Mouse (Mus musculus) hindbrain, embryonic 12.5 days (tissue): ENCODE measurements around the gene Dcp1b. TPM values are rescaled to one million over a fixed set of nuclear protein-coding genes. Genes with fewer than 3 reads are reported as not detected.

ENCODE experiments used
- ATAC-seq: fragments of 200-750 bp; cut with Nextera tagmentation; 2 replicates; pipeline ENCODE4 v1.8.0; 2017; ENCODE audit warnings: moderate TSS enrichment; ENCODE audit not compliant: low FRiP score
- H3K27ac ChIP-seq: fragments of 300-500 bp; sonication (generic); 2 replicates; pipeline ENCODE4 v1.5.1; 2016; ENCODE audit warnings: mild to moderate bottlenecking
- H3K27me3 ChIP-seq: fragments of 300-500 bp; sonication (generic); 2 replicates; pipeline ENCODE4 v1.6.1; 2016; ENCODE audit warnings: mild to moderate bottlenecking
- H3K36me3 ChIP-seq: fragments of 300-500 bp; sonication (generic); 2 replicates; pipeline ENCODE4 v1.6.1; 2016; ENCODE audit warnings: mild to moderate bottlenecking
- H3K4me1 ChIP-seq: fragments of 300-500 bp; sonication (generic); 2 replicates; pipeline ENCODE4 v1.6.1; 2016
- H3K4me2 ChIP-seq: fragments of 300-500 bp; sonication (generic); replicated peaks from 2 replicates; pipeline ENCODE4 v1.6.1; 2016; ENCODE audit warnings: mild to moderate bottlenecking
- H3K4me3 ChIP-seq: fragments of 300-500 bp; sonication (generic); 2 replicates; pipeline ENCODE4 v1.5.1; 2016; ENCODE audit warnings: mild to moderate bottlenecking
- H3K9ac ChIP-seq: fragments of 300-500 bp; sonication (generic); 2 replicates; pipeline ENCODE4 v1.6.1; 2016; ENCODE audit warnings: mild to moderate bottlenecking, moderate library complexity
- H3K9me3 ChIP-seq: fragments of 300-500 bp; sonication (generic); replicated peaks from 2 replicates; pipeline ENCODE4 v1.6.1; 2016; ENCODE audit warnings: mild to moderate bottlenecking
- WGBS: fragments of 180-500 bp; shearing (Covaris S2); methylation state at CpG from one replicate; pipeline ENCODE4 v1.1.7; 2016; 5-methylcytosine and 5-hydroxymethylcytosine counted together
- polyA plus RNA-seq: library from polyadenylated mRNA; unstranded; fragments of >200 nt; fragmentation: Nextera tagmentation; extraction: Ambion mirVana; gene quantifications from 2 replicates; pipeline ENCODE4 v1.2.1, GENCODE M21; 2016

The Dcp1b gene
- 12.2 and 12.7 TPM in 2 replicates for polyA plus RNA-seq

- 0 out of 2 replicates have a peak, but pooled peaks cover 5% of the 10 kb centered on the region for H3K36me3 ChIP-seq
- peak within 1 kb of the TSS; percentile 66 for H3K4me2 ChIP-seq
- H3K9me3 ChIP-seq, result no peaks in the 10 kb centered on the region
- H3K27ac ChIP-seq, result peak within 1 kb of the TSS; percentile 93
- peak within 1 kb of the TSS; percentile 82 for H3K4me3 ChIP-seq
- H3K4me1 ChIP-seq, result peaks cover 18% of the 10 kb centered on the region
- H3K27me3 ChIP-seq, result no peaks in the 10 kb centered on the region
- H3K9ac ChIP-seq, result peak within 1 kb of the TSS; percentile 84
- WGBS, result under 1% methylated on average over 65 of the region's 65 CpGs
- peak; percentile 96 for ATAC-seq
Measured at GRCm38 (mm10) chr6:119175078-119175853, at the start of gene Dcp1b. Gene Dcp1b, plus strand, starts transcription at chr6:119175253.

- no peak overlapping the region for H3K4me2 ChIP-seq
- no peaks in the 10 kb centered on the region for H3K9me3 ChIP-seq
- H3K27ac ChIP-seq, result no peak overlapping the region
- 85% methylated on average over 3 of the region's 3 CpGs for WGBS
- no peaks in the 10 kb centered on the region for H3K27me3 ChIP-seq
- ATAC-seq, result no peak
- H3K9ac ChIP-seq, result no peak overlapping the region
- H3K4me1 ChIP-seq, result no peaks in the 10 kb centered on the region
- no peaks in the 10 kb centered on the region for H3K36me3 ChIP-seq
- H3K4me3 ChIP-seq, result no peak overlapping the region
Measured at GRCm38 (mm10) chr6:119126991-119127390, 48.1 kb upstream of the Dcp1b start.

DNA sequence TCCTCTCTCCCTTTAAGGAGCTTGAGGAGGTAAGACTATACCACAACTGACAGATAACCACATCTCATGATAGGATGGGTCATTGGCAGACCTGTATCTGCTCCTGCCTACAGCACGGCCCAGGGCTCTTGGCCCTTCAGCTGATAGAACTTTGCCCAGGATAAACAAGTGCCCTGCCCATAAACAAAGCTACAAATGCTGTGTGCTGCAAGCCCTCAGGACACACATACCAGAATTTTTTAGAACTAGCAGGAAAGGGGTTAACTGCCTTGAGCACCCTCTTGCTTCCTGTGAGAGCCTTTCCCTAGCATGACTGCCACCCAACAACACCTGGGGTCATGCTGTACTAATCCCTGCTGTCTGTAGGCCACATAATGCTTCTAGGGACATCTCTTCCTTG is 47.0 kb upstream of the Dcp1b start:
- H3K27ac ChIP-seq, result no peak overlapping the region
- no peaks in the 10 kb centered on the region for H3K9me3 ChIP-seq
- H3K4me2 ChIP-seq, result no peak overlapping the region
- no peak overlapping the region for H3K4me3 ChIP-seq
- H3K4me1 ChIP-seq, result no peaks in the 10 kb centered on the region
- H3K36me3 ChIP-seq, result no peaks in the 10 kb centered on the region
- no peaks in the 10 kb centered on the region for H3K27me3 ChIP-seq
- WGBS, result 73% methylated on average over 1 of the region's 1 CpGs
- no peak overlapping the region for H3K9ac ChIP-seq
- no peak for ATAC-seq

- Histone ChIP-seq H3K4me2 (no peak overlapping the region), H3K4me3 (no peak overlapping the region), H3K4me1 (no peaks in the 10 kb centered on the region), H3K27me3 (no peaks in the 10 kb centered on the region), H3K36me3 (no peaks in the 10 kb centered on the region), H3K9ac (no peak overlapping the region), H3K27ac (no peak overlapping the region), H3K9me3 (no peaks in the 10 kb centered on the region)
- 93% methylated on average over 8 of the region's 8 CpGs for WGBS
- no peak for ATAC-seq
Measured at GRCm38 (mm10) chr6:119128521-119128920, 46.5 kb upstream of the Dcp1b start.

DNA sequence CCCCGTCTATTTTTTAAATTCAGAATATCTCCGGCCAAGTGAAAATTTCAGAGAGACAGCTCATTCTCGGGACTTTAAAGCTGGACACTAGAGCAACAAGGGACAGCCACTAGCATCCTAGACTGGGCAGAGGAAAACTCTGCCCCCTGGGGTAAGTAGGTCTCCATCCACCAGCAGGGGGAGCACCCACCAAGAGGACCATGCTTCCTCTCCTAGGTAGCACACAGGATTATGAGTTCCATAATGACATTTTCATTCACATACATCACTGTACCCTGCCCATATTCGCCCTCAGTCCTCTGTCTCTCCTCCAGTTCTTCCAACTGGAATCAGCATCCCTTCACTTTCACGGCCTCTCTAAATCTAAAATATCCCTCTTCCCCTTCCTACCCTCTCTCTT is 45.4 kb upstream of the Dcp1b start:
- no peaks in the 10 kb centered on the region for H3K27me3 ChIP-seq
- ATAC-seq, result no peak
- H3K4me3 ChIP-seq, result no peak overlapping the region
- H3K36me3 ChIP-seq, result no peaks in the 10 kb centered on the region
- no peaks in the 10 kb centered on the region for H3K9me3 ChIP-seq
- no peak overlapping the region for H3K27ac ChIP-seq
- no peaks in the 10 kb centered on the region for H3K4me1 ChIP-seq
- no peak overlapping the region for H3K4me2 ChIP-seq
- 83% methylated on average over 5 of the region's 5 CpGs for WGBS
- H3K9ac ChIP-seq, result no peak overlapping the region

DNA sequence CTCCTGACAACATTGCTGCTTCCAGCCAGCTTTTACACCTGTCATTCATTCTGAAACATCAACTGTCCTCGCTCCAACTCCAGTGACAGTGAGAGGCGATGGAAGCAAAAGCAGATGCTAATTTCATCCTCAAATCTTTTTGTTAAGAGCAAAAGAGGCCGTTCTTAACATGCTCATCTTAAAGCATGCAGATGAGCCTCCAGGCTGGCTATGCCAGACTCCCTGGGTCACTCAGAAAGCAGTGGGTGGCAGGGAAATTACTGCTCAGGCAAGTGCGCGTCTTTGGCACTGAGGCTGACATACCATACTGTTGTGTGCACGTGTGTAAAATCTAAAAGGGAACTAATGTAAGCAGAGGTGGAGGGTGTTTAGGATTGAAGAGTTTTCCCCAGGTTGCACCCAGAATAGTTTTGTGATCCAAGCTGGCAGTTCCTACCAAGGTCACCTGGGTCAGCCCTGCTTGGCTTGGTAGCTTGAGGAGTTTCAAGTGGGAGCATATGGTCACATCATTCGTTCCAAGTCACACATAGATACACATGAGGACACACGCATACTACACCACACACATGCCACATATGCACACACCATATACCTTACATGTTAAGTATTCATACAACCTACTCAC is 42.8 kb upstream of the Dcp1b start:
- Histone ChIP-seq H3K9me3 (no peaks in the 10 kb centered on the region), H3K27me3 (no peaks in the 10 kb centered on the region), H3K4me3 (no peak overlapping the region), H3K36me3 (no peaks in the 10 kb centered on the region), H3K9ac (no peak overlapping the region), H3K4me1 (no peaks in the 10 kb centered on the region), H3K27ac (no peak overlapping the region), H3K4me2 (no peak overlapping the region)
- no peak for ATAC-seq
- 81% methylated on average over 8 of the region's 8 CpGs for WGBS

DNA sequence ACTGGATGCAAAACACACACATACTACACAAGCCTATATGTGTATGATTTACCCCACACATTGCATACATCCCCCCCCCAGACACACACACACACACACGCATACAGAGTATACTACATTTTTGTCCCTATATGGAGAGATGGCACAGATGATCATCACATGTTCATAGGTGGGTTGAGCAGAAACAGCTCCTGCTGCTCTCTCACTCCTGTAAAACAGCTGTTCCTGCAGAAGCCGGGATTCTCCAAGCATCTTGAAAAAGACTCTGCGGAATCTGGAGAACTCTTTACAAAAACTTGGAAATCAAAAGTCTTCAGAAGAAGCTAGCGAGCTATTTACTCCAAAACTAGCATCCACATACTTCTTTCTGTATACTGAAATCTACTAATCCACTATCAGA is 42.2 kb upstream of the Dcp1b start:
- Histone ChIP-seq H3K27ac (no peak overlapping the region), H3K4me1 (no peaks in the 10 kb centered on the region), H3K4me2 (no peak overlapping the region), H3K9ac (no peak overlapping the region), H3K9me3 (no peaks in the 10 kb centered on the region), H3K27me3 (no peaks in the 10 kb centered on the region), H3K4me3 (no peak overlapping the region), H3K36me3 (no peaks in the 10 kb centered on the region)
- 89% methylated on average over 4 of the region's 4 CpGs for WGBS
- ATAC-seq, result no peak

DNA sequence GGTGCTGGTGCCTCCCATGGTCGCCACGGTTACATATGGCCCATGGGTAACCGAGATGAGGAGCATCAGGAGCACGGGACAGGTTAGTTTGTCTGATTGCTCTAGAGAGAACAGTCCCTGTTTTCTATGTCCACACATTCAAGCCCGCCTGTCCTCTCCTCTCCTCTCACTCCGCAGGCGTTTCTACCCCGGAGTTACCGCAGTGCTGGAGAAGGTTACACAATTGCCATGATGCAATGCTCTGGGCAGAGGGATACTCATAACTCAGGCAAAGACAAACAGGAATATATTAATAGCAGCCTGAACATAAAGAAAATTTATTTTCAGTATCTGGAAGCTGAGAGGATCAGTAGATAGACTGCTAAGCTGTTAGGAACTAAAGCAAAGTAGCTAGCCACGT is 37.3 kb upstream of the Dcp1b start:
- ATAC-seq, result no peak
- H3K4me1 ChIP-seq, result no peaks in the 10 kb centered on the region
- 89% methylated on average over 10 of the region's 10 CpGs for WGBS
- H3K9me3 ChIP-seq, result no peaks in the 10 kb centered on the region
- no peak overlapping the region for H3K4me3 ChIP-seq
- no peaks in the 10 kb centered on the region for H3K27me3 ChIP-seq
- H3K27ac ChIP-seq, result no peak overlapping the region
- H3K4me2 ChIP-seq, result no peak overlapping the region
- no peaks in the 10 kb centered on the region for H3K36me3 ChIP-seq
- no peak overlapping the region for H3K9ac ChIP-seq

- H3K4me3 ChIP-seq, result no peak overlapping the region
- H3K4me1 ChIP-seq, result no peaks in the 10 kb centered on the region
- no peak overlapping the region for H3K4me2 ChIP-seq
- ATAC-seq, result no peak
- no peak overlapping the region for H3K27ac ChIP-seq
- 79% methylated on average over 7 of the region's 7 CpGs for WGBS
- H3K36me3 ChIP-seq, result no peaks in the 10 kb centered on the region
- H3K27me3 ChIP-seq, result no peaks in the 10 kb centered on the region; the same call in 1 of the 2 replicates
- H3K9ac ChIP-seq, result no peak overlapping the region
- no peaks in the 10 kb centered on the region for H3K9me3 ChIP-seq
Measured at GRCm38 (mm10) chr6:119139561-119139960, 35.5 kb upstream of the Dcp1b start.

DNA sequence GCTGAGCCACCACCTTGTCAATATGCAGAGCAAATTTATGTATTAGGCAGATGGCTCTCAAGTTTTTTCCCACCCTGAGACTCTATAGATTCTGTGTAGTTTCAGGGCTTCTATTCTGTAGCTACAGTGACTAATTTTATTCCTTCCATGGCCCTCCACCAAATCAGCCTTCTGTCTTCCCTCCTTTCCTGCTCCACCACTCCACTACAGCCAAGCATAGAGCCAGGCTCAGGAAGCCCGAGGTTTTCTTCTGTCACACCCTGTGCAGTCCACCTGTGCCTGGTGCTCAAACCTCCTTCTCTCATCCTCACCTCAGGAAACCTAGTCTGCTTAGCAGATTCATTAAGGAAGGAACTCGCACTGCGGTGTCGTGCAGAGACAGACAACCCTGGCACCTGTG is 29.9 kb upstream of the Dcp1b start:
- no peaks in the 10 kb centered on the region for H3K36me3 ChIP-seq
- no peaks in the 10 kb centered on the region; the same call in 1 of the 2 replicates for H3K27me3 ChIP-seq
- no peak overlapping the region for H3K4me2 ChIP-seq
- no peak overlapping the region for H3K4me3 ChIP-seq
- 70% methylated on average over 4 of the region's 4 CpGs for WGBS
- no peaks in the 10 kb centered on the region for H3K4me1 ChIP-seq
- ATAC-seq, result no peak
- no peak overlapping the region for H3K9ac ChIP-seq
- no peaks in the 10 kb centered on the region for H3K9me3 ChIP-seq
- H3K27ac ChIP-seq, result no peak overlapping the region

DNA sequence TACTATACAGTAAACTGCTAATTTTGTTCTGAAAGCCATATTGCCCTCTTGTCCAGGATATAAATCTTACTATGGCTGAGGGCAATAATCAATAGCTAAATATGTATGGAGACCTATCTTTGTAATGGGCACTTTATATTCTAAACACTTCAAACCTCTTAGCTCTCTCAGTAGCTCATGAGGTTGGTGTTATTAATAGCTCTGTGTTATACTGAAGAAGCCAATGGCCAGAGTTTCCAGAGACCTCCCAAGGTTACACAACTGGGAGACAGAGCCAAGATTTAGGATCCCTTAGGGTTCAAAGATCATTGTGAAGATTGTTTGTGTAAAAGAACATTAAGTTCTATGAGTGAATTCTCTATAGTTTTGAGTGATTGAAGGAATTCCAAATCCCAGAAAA is 9.4 kb upstream of the Dcp1b start:
- Histone ChIP-seq H3K9me3 (no peaks in the 10 kb centered on the region), H3K27me3 (no peaks in the 10 kb centered on the region), H3K36me3 (no peaks in the 10 kb centered on the region), H3K27ac (no peak overlapping the region), H3K4me3 (no peak overlapping the region), H3K4me1 (no peaks in the 10 kb centered on the region), H3K4me2 (no peak overlapping the region), H3K9ac (no peak overlapping the region)
- no peak for ATAC-seq

DNA sequence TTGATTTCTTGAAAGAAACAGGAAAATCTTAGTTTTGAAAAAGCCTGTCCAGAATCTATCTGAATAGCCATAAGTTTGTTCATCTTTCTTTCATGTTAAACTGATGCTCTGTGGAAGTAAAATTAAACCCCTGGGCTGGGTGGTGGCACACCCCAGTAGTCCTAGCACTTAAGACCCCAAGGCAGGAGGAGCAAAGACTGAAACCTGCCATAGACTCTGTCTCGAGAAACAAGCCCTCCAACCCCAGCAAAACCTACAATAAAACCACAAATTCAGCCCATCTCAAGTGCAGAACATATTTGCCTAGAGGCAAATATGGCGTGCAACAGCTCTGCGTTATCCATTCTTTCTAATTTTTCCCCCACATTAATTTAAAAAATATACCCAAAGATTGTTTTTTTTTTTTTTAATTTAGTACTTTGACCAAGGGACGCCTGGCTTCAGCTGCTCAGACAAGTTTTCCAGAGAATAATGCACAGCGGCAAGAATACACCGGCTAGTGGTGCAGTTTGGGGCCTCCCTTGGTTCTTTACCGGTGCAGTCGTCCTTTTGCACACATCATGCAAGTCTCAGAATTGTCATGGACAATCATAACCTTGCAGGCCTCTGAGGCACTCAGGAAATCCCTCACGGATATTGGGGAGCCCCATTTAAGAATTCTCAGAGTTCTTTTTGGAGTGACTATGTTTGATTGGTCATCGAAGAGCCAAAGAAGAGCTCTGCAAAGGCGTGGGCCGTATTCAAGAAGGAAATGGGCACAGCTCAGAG is 562 bp upstream of the Dcp1b start:
- H3K4me3 ChIP-seq, result peak overlapping the region; percentile 82
- H3K27me3 ChIP-seq, result no peaks in the 10 kb centered on the region
- WGBS, result 57% methylated on average over 12 of the region's 12 CpGs
- no peak overlapping the region for H3K27ac ChIP-seq
- no peaks in the 10 kb centered on the region for H3K9me3 ChIP-seq
- ATAC-seq, result peak; percentile 35
- H3K36me3 ChIP-seq, result no peaks in the 10 kb centered on the region
- H3K9ac ChIP-seq, result no peak overlapping the region
- H3K4me1 ChIP-seq, result peaks cover 18% of the 10 kb centered on the region
- H3K4me2 ChIP-seq, result peak overlapping the region; percentile 66
